Mouse (Mus musculus) CH12F3 (cell line): Measurements from ENCODE around the gene Igsf9.

Experiments
- in situ Hi-C: fragments of 300-500 bp; cut with MboI; formaldehyde crosslinking; loops from 2 replicates; pipeline ENCODE4 v1.14.3; 2020; ENCODE audit warnings: low sequenced_read_pairs

Igsf9 gene

DNA sequence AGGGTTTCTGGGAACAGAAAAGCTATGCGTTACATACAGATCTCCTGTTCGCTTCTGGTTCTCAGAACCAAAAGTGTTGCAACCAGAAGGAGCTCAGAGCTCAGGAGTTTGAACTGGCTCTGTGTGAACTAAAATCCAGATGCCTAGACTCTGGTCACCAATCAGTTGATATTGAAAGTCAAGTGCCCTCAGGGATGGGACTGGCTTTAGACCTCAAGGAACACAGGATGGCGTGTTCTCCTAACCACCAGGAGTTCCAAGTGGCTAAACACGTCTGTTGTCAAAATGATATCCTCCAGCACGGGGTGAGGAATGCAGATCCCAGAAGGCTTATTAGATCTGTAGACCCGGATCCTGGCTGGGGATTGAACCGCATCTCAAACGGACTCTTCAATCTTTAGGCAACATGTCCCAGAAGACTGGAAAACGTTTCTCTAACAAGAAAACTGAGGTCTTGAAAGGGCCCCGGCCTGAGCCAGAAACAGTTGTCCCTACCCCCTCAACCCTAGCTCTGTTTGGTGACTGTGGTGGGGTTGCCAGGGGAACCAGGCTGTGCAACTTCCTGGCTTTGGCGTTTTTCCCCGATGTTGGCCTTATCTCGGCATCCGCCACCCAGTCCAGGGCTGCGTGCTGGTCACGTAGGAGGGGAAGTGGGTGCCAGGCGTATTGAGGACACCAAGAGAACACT, 32.1 kb downstream of the Igsf9 start:
- in situ Hi-C loops: no loop called here

DNA sequence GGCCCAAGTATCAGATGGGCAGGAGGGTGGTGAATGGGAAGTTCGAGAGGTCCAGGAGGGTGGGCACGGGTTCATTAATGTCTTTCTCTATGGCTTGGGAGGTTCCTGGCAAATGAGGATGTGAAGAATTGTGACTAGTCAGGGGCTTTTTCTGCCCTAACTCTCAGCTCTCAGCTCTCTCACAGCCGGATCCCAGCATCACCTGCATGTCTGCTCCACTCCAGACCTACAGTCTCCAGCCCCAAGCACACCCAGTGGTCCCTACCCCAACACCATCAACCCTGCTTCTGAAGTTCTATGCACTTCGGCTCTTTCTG, 32.6 kb downstream of the Igsf9 start:
- in situ Hi-C loops: no loop called here

DNA sequence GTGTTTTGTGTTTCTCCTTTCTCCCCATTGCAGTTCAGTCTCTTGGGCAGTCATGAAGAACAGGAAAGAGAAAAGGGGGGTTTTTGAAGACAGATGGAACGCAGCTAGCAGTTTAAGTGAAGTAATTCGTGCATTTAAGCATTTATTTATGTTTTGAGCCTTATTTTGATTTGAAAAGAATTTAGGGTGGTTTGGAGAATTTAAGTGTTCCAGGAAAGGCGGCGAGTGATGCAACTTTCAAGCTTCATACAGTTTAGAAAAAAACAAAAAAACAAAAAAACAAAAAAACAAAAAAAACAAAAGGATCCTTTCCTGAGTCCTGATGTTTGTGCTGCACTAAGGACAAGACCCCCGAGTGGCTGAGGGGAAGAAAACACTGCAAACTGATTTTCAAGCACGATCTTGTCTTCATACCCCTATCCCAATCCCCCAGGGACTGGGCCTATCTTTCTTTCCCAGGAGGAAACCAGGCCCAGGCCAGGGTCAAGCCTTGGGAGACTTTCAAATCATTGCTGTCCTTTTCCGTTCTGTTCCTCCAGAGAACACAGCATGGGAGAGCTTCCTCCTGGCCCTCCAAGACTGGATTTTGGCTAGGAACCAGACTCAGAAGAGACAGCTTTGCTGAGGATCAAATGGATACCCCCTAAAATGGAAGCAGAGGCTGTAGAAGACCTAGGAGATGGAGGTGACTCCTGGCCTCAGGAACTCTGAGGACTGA, 33.1 kb downstream of the Igsf9 start:
- in situ Hi-C loops: no loop called here

DNA sequence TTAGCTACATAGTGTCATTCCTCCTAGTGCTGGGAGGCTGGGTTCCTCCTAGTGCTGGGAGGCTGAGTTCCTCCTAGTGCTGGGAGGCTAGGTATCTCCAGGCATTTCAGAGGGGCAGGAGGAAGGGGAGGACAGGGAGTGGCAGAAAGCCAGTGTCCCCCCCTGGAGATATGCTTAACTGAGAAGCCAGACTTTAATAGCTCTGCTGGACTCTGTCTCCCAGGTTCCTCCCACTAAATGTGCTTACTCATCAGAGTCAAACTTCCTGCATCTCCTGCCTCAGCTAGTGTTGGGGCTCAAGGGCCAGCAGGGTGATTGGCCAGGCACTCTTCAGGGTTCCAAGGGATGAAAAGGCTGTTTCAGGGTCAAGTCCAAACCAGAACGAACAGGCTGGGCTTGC, 33.8 kb downstream of the Igsf9 start:
- in situ Hi-C loops: no loop called here

DNA sequence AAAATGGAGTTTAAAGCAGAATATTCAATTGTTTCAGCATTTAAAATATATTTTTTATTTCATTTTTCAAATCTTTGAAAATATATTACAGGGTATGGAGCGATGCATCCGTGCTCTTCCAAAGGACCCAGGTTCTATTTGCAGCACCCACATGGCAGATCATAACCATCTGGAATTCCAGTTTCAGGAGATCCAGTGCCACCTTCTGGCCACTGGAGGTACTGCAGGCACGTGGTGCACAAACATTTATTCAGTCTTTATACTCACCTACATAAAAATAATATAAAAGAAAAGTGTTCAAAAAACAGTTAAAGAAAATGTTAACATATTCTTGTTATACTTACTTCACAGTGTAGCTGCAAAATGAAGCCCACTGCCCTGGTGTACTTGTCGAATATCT, 36.4 kb downstream of the Igsf9 start:
- in situ Hi-C loops: no loop called here

DNA sequence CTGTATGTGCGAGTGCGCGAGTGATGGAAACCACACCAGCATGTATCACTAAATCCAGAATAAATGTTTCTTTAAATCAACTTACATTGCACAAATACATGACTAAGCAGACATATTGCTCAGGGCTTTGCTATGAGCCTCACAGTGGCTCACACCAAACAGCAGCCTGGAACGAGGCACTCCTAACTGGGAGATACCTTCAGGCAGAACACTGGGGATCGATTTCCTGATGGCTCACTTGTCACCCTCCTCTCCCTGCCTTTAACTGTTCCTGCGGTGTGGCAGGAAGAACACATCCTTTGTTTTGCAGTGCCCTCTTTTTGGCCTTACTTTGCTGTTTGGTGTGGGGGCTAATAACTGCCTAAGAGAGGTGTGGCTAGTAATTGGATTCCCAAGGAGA, 38.1 kb downstream of the Igsf9 start:
- in situ Hi-C loops: no loop called here

DNA sequence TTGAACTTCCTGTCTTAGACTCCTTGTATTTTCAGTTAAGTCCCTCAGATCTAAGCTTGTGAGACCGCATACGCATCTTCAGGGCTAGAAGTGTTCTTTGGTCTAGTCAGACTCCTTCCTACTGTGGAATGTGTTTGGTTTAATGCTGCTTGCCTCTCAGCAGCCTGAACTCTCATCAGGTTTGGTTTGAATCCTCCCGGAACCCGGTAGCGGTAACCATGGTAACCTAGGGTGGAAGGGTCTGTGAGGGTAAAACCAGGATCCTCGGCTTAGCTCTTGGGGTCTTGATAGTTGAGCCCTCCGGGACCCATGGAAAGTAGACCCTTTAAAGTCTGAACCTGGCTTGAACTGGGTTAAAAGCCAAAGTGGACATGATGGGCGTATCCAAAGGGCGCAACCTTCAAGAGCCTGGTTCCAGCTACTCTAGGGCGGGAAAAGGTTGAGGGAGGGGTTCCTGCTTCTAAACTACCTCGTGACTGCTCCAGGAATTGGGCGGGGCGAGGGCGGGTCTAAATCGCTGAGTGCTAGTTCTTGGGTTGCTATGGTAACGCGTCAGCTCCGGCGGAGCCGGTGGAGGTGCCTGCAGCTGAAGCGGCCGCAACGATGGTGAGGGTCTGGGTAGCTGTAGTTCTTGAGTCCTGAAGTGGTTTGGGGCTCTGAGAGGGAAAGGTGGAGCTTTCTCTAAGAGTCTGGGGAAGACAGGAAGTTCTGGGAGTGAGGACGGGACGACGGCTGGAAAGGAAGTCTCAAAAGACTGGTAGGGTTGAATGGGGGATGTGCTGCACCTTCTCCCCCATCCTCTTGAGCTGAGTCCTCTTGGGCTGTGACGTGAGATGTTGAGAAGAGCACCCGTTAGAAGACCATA, 39.2 kb downstream of the Igsf9 start, which contains the start of gene Cfap45:
Gene Cfap45, plus strand, starts transcription at position 226 of the 865 bp plus-strand sequence.
- in situ Hi-C loops: no loop called here

DNA sequence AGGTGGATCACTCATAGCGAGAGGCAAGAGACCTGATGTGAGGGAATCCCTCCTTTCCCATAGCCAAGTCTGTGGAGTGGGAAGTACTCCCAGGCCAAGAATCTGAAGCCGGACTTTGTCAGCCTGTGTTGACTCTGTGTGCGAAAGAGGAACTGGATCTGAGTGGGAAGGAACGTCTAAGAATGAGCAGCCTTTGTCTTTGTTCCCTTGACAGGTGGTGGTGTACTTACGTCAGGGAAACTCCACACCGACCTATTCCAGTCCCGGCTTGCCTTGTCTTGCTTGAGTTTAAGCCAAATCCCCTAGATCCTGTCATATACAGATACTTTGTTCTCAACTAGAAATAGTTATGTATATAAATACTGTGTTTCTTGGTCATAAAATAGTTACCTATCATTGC, 40.9 kb downstream of the Igsf9 start:
- in situ Hi-C loops: no loop called here

DNA sequence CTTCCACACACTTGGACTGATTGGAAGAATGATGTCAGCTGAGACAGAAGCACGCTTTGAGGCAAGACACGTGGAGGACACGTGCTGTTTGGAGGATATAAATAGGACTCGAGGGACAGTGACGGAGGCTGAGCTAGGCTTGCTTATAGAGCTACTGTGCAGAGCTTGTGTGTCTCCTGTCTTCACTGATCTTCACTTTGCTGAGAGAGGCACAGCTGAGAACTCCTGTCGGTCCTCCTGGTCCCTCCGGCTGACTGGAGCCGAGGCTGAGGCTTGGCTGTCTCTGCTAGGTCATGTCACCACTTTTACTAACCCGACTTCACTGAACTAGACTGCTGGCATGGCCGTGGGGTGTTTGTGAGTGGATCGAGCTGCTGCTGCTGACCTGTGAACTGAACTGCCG, 42.1 kb downstream of the Igsf9 start:
- in situ Hi-C loops: no loop called here

DNA sequence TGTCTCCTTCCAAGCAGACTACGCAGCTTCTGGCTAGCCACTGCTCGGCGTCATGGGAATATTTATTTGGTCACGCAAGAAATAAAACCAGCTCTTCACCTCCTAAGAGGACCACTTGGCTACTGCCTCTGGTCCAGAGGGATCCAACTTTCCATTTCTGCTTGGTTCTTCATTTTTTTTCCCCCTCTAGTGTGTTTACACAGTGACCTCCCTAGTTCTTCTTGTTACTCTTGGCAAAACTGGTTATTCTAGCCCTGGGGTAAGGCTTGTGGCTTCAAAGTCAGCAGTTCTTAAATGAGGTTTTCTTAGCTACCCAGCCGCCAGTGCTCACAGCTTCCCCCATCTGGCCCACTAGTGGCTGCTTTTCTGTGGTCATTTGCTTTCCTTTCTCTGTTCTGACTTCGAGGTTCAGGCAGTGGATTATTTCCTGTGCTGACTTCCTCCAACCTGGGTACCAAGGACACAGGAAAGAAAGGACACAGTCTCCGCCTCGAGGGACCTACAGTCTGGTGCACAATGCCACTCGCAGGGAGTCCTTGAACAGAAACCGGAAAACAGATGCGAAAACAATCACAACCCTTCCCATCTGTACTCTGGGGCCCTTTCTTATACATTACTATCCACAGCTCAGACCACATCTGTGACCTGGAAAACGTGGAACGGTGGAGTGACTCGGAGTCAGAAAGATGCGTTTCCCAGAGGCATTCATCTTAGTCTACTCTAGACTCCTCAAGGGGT, 43.6 kb downstream of the Igsf9 start:
- in situ Hi-C loops: no loop called here

DNA sequence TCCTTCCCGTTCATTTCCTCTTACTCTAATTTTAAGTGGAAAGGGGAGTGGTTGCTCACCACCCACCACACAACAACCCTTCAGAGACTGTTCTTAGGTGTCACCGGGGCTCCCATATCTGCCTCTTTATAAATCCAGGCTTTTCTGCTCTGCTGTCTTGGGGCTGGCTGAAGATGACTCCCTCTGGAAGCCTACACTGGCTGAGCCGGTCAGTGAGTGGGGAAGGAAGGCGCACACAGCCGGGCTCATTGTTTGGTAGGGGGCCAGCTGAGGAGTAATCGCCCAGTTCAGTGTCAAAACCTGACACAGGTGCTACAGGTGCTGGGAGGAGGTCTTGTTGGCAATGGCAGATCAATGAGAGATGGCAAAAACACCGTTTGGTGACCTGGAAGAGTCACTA, 44.4 kb downstream of the Igsf9 start:
- in situ Hi-C loops: no loop called here

DNA sequence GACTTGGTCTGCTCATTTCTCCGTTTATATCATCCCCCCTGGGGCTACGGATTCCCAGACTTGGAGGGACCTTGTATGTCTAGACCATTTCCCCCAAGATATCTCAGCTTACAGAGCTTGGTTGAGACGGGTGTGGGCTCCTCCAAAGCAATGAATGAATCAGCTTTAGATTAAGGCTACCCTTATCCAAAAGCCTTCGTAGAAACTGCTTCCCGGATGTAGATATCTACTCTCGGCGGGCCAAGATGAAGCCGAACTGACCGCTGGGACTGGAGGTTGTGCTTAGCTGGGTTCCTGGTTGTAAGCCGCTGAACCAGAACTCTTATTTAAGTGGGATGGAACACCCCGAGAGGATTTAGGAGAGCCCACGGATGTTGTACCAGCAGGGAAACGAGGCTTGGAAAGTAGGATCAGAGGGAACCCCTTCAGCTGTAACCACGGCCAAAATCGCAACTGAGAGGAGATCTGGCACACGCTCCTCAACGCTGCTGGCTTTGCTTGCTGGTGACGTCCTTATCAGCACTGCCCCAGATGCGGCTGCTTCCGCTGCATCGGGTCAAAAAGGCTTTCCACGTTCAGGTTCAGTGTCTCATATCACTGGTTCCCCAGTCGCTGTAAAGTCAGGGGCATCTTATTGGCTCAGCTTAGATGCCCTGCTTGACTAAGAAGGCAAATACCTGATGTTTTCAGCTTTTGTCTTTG, 44.9 kb downstream of the Igsf9 start:
- in situ Hi-C loops: no loop called here

DNA sequence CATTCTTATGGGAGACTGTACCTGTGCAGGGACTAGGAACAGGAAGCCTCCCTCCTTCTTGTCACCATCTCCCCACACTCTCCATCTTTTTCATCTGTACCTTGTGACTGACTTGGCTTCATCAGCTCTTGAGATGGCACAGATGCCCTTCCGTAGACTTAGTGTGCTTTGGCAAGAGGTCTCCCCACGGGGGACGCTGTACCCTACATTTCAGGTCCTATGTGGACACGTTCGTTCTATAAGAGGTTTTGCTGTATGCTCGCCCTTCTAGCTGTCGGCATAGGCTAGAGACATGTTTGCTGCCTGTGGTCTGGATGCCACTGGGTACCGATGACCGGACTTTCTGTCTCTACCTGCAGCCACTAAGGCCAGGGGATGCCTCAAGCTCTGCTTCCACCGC, 45.8 kb downstream of the Igsf9 start:
- in situ Hi-C loops: no loop called here

DNA sequence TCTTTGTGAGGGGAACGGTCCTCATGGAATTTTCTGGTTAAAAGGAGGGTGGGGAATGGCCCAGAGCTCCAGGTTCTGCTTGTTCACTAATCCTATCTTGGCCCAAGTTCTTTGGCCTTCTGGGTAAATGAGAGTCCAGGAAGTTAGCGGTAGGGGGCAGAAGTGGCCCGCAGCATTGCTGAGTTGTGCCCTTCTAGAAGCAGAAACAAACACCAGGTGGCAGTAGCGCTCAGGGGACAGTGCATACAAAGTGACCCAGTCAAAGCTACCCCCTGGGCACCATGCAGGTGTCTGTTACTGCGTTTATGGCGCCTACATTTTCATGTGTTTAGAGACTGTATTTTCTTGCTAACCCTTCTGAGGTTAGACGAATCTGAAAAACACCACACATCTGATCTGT, 47.1 kb downstream of the Igsf9 start:
- in situ Hi-C loops: no loop called here

DNA sequence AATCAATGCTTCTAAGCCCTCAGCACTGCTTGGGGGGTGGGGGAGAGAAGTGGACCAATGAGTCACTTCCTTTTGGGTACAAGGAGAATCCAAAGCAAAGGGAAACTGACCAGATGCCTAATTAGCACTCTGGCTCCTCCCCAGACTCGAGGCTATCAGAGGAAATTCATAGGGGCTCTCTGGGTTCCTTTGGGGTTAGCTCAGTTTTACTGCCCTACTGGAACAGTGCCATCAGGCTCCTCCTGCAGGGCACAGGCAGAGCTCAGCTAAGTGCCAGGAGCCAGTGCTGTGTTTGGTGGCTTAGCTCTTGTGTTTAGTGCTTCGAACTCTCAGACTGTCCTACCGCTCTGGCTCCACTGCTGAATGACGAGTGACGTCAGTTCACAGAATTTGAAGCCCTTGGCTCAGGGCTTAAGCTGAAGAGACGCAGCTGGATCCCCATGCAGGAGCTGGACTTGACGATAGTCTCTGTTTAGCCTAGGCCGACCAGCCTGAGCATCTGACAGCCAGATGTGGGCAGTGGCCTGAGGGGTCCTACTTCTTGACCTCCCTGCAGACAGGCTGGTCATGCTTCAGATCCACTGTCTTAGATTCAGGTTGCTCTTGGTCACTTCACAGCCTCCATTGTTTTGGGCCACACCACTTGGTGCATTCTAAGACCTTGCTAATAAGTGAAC, 49.1 kb downstream of the Igsf9 start:
- in situ Hi-C loops: no loop called here

DNA sequence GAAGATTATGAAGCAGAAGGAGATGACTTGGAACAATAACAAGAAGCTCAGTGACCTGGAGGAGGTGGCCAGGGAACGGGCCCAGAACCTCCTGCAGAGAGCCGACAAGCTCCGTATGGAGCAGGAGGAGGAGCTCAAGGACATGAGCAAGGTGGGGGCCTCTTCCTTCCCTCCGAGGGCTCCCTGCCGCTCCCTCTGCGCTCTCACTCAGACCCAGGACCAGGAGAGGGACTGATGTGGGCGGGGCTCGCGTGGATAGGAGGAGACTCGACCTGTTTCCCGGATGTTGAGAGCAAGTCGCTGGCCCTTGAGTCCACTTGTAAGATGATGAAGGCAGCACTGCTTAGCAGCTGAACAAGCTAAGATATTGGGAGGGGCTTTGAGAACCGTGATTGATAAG, 51.0 kb downstream of the Igsf9 start:
- in situ Hi-C loops: no loop called here

DNA sequence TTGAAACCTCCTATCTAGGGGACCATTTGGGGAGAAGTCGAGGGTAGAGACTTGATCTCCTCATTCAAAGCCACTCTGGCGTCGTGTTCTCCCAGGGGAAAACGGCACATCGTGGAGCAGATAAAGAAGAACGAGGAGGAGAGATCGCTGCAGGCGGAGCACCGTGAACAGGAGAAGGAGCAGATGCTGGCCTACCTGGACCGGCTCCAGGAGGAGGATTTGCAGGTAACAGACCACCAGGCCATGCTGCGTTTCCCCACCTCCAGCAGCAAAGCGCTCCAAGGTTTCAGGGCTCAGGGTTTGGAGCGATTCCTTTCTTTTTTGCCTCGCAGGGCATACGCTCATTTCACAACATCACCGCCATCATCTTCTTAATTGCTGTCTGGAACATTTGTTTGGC, 53.5 kb downstream of the Igsf9 start:
- in situ Hi-C loops: no loop called here

DNA sequence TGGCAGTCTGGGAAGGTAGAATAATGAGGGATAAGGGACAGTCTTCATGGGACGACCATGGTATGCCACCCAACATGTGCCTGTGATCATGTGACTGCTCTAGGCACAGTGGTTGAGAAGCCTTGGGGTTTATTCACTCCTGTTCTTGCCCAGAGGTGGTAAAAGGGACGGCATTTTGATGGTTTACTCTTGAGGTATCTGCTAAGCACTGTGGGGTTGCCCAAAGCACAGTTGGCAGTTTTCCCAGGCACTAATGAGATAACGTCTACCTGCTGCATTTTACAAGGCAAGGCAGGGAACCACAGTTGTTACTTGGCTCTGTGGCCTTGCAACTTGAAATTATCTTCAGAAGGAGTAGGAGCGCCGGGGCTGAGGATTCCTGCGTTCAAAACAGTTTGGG, 58.2 kb downstream of the Igsf9 start:
- in situ Hi-C loops: no loop called here

DNA sequence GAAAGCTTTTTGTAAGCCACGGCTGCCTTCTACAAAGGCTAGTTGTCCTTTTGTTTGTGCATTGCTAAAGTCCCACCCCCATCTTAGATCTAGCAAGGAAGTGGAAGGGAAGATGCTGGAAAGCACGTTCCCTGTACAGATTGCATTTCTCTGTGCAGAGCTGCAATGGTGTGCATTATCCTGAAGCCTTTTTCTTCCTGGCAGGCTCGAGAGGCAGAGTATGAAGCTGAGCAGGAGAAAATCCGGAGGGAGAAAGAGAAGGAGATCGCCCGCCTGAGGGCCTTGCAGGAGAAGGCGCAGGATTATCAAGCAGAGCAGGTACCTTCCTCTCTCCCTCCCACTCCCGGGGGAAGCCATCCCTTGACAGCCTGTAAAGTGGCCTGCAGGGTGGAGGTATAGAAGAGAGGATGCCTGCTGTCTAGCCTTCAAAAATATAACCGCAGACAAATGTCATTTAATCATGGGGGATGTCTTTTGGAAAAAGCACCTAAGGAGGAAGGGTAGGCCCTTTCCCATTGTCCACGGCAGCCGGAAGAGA, 58.8 kb downstream of the Igsf9 start:
- in situ Hi-C loops: no loop called here

DNA sequence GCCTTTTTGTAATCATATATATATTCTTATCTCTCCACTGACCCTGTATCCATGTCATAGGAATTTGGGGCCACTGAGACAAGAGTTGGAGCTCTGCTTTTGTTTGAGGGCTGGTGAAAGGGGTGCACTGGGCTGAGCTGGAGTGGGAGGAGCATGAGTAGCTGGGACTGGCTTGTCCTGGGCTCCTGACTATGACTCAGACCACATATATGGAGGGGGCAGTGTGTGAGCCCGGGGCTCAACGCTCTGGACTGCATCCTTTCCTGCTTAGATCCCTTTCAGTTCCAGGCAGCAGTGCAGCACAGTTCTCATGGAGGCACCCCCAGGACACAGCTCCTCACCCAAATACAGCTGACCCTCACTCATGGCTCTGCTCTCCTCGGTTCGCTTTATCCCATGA, 64.5 kb downstream of the Igsf9 start:
- in situ Hi-C loops: no loop called here
